Mouse (Mus musculus): ENCODE data around the gene Lonrf3. TPM values are rescaled to one million over a fixed set of nuclear protein-coding genes. Genes with fewer than 3 reads are reported as not detected.

Lonrf3 gene
- 1.6 and 1.7 TPM in 2 replicates for polyA plus RNA-seq (2014; fragmentation: Nextera tagmentation; extraction: Ambion mirVana)

- Histone ChIP-seq H3K36me3 (ENCODE audit: control insufficient read depth, insufficient read depth, low read length) (no peaks in the 10 kb centered on the region), H3K27ac (ENCODE audit: low read depth, low read length) (no peak within 1 kb of the TSS), H3K4me2 (ENCODE audit: low read depth, low read length, severe bottlenecking) (peak within 1 kb of the TSS; percentile 68), H3K4me3 (ENCODE audit: low read depth, low read length) (peak within 1 kb of the TSS; percentile 37), H3K9ac (ENCODE audit: low read length) (peak within 1 kb of the TSS; percentile 41), H3K4me1 (replicated peaks; ENCODE audit: control insufficient read depth, insufficient read depth, low read length) (no peaks in the 10 kb centered on the region; the same call in 1 of the 2 replicates), H3K9me3 (ENCODE audit: control insufficient read depth, low read length) (no peaks in the 10 kb centered on the region; the same call in 1 of the 2 replicates), H3K27me3 (ENCODE audit: control insufficient read depth, insufficient read depth, low read length) (peaks cover 2% of the 10 kb centered on the region; the same call in 1 of the 2 replicates)
- DNase-seq (ENCODE audit: low spot score) (peak; percentile 72), ATAC-seq (replicated peaks; ENCODE audit: low FRiP score) (peak; percentile 81)
- WGBS = 24% methylated on average over 67 of the region's 68 CpGs
Measured at GRCm38 (mm10) chrX:36328271-36329039, at the start of gene Lonrf3. Gene Lonrf3, plus strand, starts transcription at chrX:36328353.

- H3K9me3 ChIP-seq (ENCODE audit: control insufficient read depth, low read length) = no peaks in the 10 kb centered on the region
- no peak overlapping the region for H3K9ac ChIP-seq (ENCODE audit: low read length)
- DNase-seq (ENCODE audit: low spot score) = no peak
- H3K4me1 ChIP-seq (replicated peaks; ENCODE audit: control insufficient read depth, insufficient read depth, low read length) = no peaks in the 10 kb centered on the region
- H3K27me3 ChIP-seq (ENCODE audit: control insufficient read depth, insufficient read depth, low read length) = no peaks in the 10 kb centered on the region
- H3K36me3 ChIP-seq (ENCODE audit: control insufficient read depth, insufficient read depth, low read length) = no peaks in the 10 kb centered on the region
- no peak overlapping the region for H3K27ac ChIP-seq (ENCODE audit: low read depth, low read length)
- ATAC-seq (replicated peaks; ENCODE audit: low FRiP score) = no peak
- no peak overlapping the region for H3K4me2 ChIP-seq (ENCODE audit: low read depth, low read length, severe bottlenecking)
- H3K4me3 ChIP-seq (ENCODE audit: low read depth, low read length) = no peak overlapping the region
- WGBS = 50% methylated on average over 1 of the region's 1 CpGs
Measured at GRCm38 (mm10) chrX:36278750-36279149, 49.4 kb upstream of the Lonrf3 start.

- DNase-seq (ENCODE audit: low spot score) = no peak
- Histone ChIP-seq H3K27ac (ENCODE audit: low read depth, low read length) (no peak overlapping the region), H3K4me1 (replicated peaks; ENCODE audit: control insufficient read depth, insufficient read depth, low read length) (no peaks in the 10 kb centered on the region), H3K4me3 (ENCODE audit: low read depth, low read length) (no peak overlapping the region), H3K36me3 (ENCODE audit: control insufficient read depth, insufficient read depth, low read length) (no peaks in the 10 kb centered on the region), H3K9me3 (ENCODE audit: control insufficient read depth, low read length) (no peaks in the 10 kb centered on the region), H3K27me3 (ENCODE audit: control insufficient read depth, insufficient read depth, low read length) (no peaks in the 10 kb centered on the region), H3K9ac (ENCODE audit: low read length) (no peak overlapping the region), H3K4me2 (ENCODE audit: low read depth, low read length, severe bottlenecking) (no peak overlapping the region)
- ATAC-seq (replicated peaks; ENCODE audit: low FRiP score) = no peak
- 77% methylated on average over 3 of the region's 3 CpGs for WGBS
Measured at GRCm38 (mm10) chrX:36311420-36311819, 16.7 kb upstream of the Lonrf3 start.

GRCm38 (mm10) chrX:36327491-36328255 is 480 bp upstream of the Lonrf3 start:
- WGBS = 22% methylated on average over 18 of the region's 20 CpGs

GRCm38 (mm10) chrX:36329040-36329649 is 992 bp downstream of the Lonrf3 start:
- ATAC-seq (replicated peaks; ENCODE audit: low FRiP score) (peak; percentile 11; the same call in 1 of the 2 replicates), DNase-seq (ENCODE audit: low spot score) (peak; percentile 63)
- Histone ChIP-seq H3K4me3 (ENCODE audit: low read depth, low read length) (peak overlapping the region; percentile 37), H3K36me3 (ENCODE audit: control insufficient read depth, insufficient read depth, low read length) (no peaks in the 10 kb centered on the region), H3K4me2 (ENCODE audit: low read depth, low read length, severe bottlenecking) (peak overlapping the region; percentile 68), H3K9ac (ENCODE audit: low read length) (peak overlapping the region; percentile 41), H3K27ac (ENCODE audit: low read depth, low read length) (no peak overlapping the region), H3K9me3 (ENCODE audit: control insufficient read depth, low read length) (no peaks in the 10 kb centered on the region; the same call in 1 of the 2 replicates), H3K27me3 (ENCODE audit: control insufficient read depth, insufficient read depth, low read length) (peaks cover 2% of the 10 kb centered on the region; the same call in 1 of the 2 replicates), H3K4me1 (replicated peaks; ENCODE audit: control insufficient read depth, insufficient read depth, low read length) (no peaks in the 10 kb centered on the region; the same call in 1 of the 2 replicates)
- WGBS = 21% methylated on average over 59 of the region's 66 CpGs

More at GRCm38 (mm10) chrX:36327491-36328255, 480 bp upstream of the Lonrf3 start:
- H3K4me1 ChIP-seq (replicated peaks; ENCODE audit: control insufficient read depth, insufficient read depth, low read length) = no peaks in the 10 kb centered on the region; the same call in 1 of the 2 replicates
- peaks cover 2% of the 10 kb centered on the region; the same call in 1 of the 2 replicates for H3K27me3 ChIP-seq (ENCODE audit: control insufficient read depth, insufficient read depth, low read length)
- no peaks in the 10 kb centered on the region for H3K36me3 ChIP-seq (ENCODE audit: control insufficient read depth, insufficient read depth, low read length)
- H3K9ac ChIP-seq (ENCODE audit: low read length) = no peak overlapping the region
- H3K4me3 ChIP-seq (ENCODE audit: low read depth, low read length) = peak overlapping the region; percentile 37
- H3K9me3 ChIP-seq (ENCODE audit: control insufficient read depth, low read length) = no peaks in the 10 kb centered on the region; the same call in 1 of the 2 replicates
- no peak overlapping the region for H3K27ac ChIP-seq (ENCODE audit: low read depth, low read length)
- DNase-seq (ENCODE audit: low spot score) (peak; percentile 61), ATAC-seq (replicated peaks; ENCODE audit: low FRiP score) (peak; percentile 34; the same call in 1 of the 2 replicates)
- peak overlapping the region; percentile 68 for H3K4me2 ChIP-seq (ENCODE audit: low read depth, low read length, severe bottlenecking)

- peak overlapping the region; percentile 68 for H3K4me2 ChIP-seq (ENCODE audit: low read depth, low read length, severe bottlenecking)
- peak; percentile 61 for DNase-seq (ENCODE audit: low spot score)
- no peaks in the 10 kb centered on the region for H3K36me3 ChIP-seq (ENCODE audit: control insufficient read depth, insufficient read depth, low read length)
- no peaks in the 10 kb centered on the region; the same call in 1 of the 2 replicates for H3K9me3 ChIP-seq (ENCODE audit: control insufficient read depth, low read length)
- peaks cover 2% of the 10 kb centered on the region; the same call in 1 of the 2 replicates for H3K27me3 ChIP-seq (ENCODE audit: control insufficient read depth, insufficient read depth, low read length)
- no peak overlapping the region for H3K27ac ChIP-seq (ENCODE audit: low read depth, low read length)
- ATAC-seq (replicated peaks; ENCODE audit: low FRiP score) = peak; percentile 51
- H3K4me1 ChIP-seq (replicated peaks; ENCODE audit: control insufficient read depth, insufficient read depth, low read length) = no peaks in the 10 kb centered on the region; the same call in 1 of the 2 replicates
- peak overlapping the region; percentile 45; the same call in 1 of the 2 replicates for H3K9ac ChIP-seq (ENCODE audit: low read length)
- peak overlapping the region; percentile 37 for H3K4me3 ChIP-seq (ENCODE audit: low read depth, low read length)
- WGBS = 26% methylated on average over 32 of the region's 44 CpGs
Measured at GRCm38 (mm10) chrX:36329849-36330411, 1.8 kb downstream of the Lonrf3 start.

GRCm38 (mm10) chrX:36352446-36352845 is 24.3 kb downstream of the Lonrf3 start:
- no peak overlapping the region for H3K27ac ChIP-seq (ENCODE audit: low read depth, low read length)
- 54% methylated on average over 3 of the region's 3 CpGs for whole genome bisulfite sequencing
- no peaks in the 10 kb centered on the region for H3K36me3 ChIP-seq (ENCODE audit: control insufficient read depth, insufficient read depth, low read length)
- H3K4me1 ChIP-seq (replicated peaks; ENCODE audit: control insufficient read depth, insufficient read depth, low read length) = no peaks in the 10 kb centered on the region
- H3K9me3 ChIP-seq (ENCODE audit: control insufficient read depth, low read length) = no peaks in the 10 kb centered on the region
- no peak overlapping the region for H3K9ac ChIP-seq (ENCODE audit: low read length)
- no peaks in the 10 kb centered on the region for H3K27me3 ChIP-seq (ENCODE audit: control insufficient read depth, insufficient read depth, low read length)
- H3K4me2 ChIP-seq (ENCODE audit: low read depth, low read length, severe bottlenecking) = no peak overlapping the region
- H3K4me3 ChIP-seq (ENCODE audit: low read depth, low read length) = no peak overlapping the region
- DNase-seq (ENCODE audit: low spot score) = no peak
- ATAC-seq (replicated peaks; ENCODE audit: low FRiP score) = no peak

GRCm38 (mm10) chrX:36385340-36385739 is 57.2 kb downstream of the Lonrf3 start:
- H3K36me3 ChIP-seq (ENCODE audit: control insufficient read depth, insufficient read depth, low read length) = no peaks in the 10 kb centered on the region
- no peaks in the 10 kb centered on the region for H3K4me1 ChIP-seq (replicated peaks; ENCODE audit: control insufficient read depth, insufficient read depth, low read length)
- no peak overlapping the region for H3K9ac ChIP-seq (ENCODE audit: low read length)
- no peak overlapping the region for H3K27ac ChIP-seq (ENCODE audit: low read depth, low read length)
- no peak overlapping the region for H3K4me2 ChIP-seq (ENCODE audit: low read depth, low read length, severe bottlenecking)
- no peaks in the 10 kb centered on the region for H3K9me3 ChIP-seq (ENCODE audit: control insufficient read depth, low read length)
- ATAC-seq (replicated peaks; ENCODE audit: low FRiP score) (no peak), DNase-seq (ENCODE audit: low spot score) (no peak)
- no peaks in the 10 kb centered on the region for H3K27me3 ChIP-seq (ENCODE audit: control insufficient read depth, insufficient read depth, low read length)
- H3K4me3 ChIP-seq (ENCODE audit: low read depth, low read length) = no peak overlapping the region

Measured in forebrain, embryonic 11.5 days (tissue).